Comparison of ENCODE assay signal across 12 mouse cellular contexts in the genomic region with DNA sequence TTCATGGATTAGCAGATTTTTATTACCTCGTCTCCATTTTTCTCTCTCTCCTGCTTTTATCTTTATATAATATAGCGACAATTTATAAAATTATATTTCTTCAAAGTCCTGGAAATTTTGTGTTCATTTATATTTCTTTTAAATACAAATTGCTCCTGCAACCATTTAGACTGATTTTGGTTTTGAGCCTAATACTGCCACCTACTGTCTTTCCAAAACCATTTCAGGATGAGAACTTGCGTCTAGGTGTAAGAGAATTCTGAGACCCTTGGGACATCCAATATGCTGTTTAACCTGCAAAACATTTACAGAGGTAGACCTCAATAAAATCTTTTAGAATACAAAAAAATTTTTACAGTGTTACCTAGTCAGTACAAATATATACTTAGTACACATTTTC.
A peak's percentile ranks its signal among the peaks of the same experiment; 100 is the strongest.
DNase-seq lines count a peak whose midpoint lies in the region; ATAC-seq and TF ChIP-seq lines count a peak whose summit lies in the region.
"Had no signal": no experiment of that assay in that cellular context is flagged by ENCODE, and none has a peak within 500 bp of the region (broad histone marks: within the 10 kb centered on the region; RNA-seq: fewer than 3 reads in every experiment).

No protein-coding gene starts in this region.

- no peaks in the 10 kb centered on the region for H3K36me3 ChIP-seq in kidney, postnatal 0 days (ENCODE audit: insufficient read depth, low read length)
- H3K36me3 ChIP-seq in kidney, embryonic 16.5 days (ENCODE audit: insufficient read depth, low read length), result no peaks in the 10 kb centered on the region
- H3K36me3 ChIP-seq: liver, embryonic 13.5 days had no signal

- H3K4me2 ChIP-seq in kidney, postnatal 0 days (ENCODE audit: low read length), result no peak overlapping the region
- no peak overlapping the region for H3K4me2 ChIP-seq in kidney, embryonic 16.5 days (replicated peaks; ENCODE audit: low read depth, low read length)
- H3K4me2 ChIP-seq: liver, embryonic 13.5 days had no signal

- H3K27me3 ChIP-seq in kidney, postnatal 0 days (ENCODE audit: insufficient read depth, low read length), result no peaks in the 10 kb centered on the region
- H3K27me3 ChIP-seq in kidney, embryonic 16.5 days (ENCODE audit: insufficient read depth, low read length), result no peaks in the 10 kb centered on the region
- H3K27me3 ChIP-seq: liver, embryonic 13.5 days had no signal

- 42% methylated on average over 3 of the region's 3 CpGs for WGBS in kidney, postnatal 0 days
- 38% methylated on average over 3 of the region's 3 CpGs for WGBS in kidney, embryonic 16.5 days

- H3K27ac ChIP-seq in kidney, postnatal 0 days, result no peak overlapping the region
- no peak overlapping the region for H3K27ac ChIP-seq in kidney, embryonic 16.5 days (ENCODE audit: low read length)
- H3K27ac ChIP-seq: liver, embryonic 13.5 days had no signal

- DNase-seq in embryo, embryonic 10 days (ENCODE audit: low spot score), result peak; percentile 16
- no peak for DNase-seq in embryo, embryonic 9.5 days (ENCODE audit: extremely low spot score)
- DNase-seq in kidney, postnatal 0 days (ENCODE audit: low spot score), result peak; percentile 19
- DNase-seq in A20 (ENCODE audit: low read depth, low spot score), result peak; percentile 3
- DNase-seq in embryo, embryonic 11 days, result peak; percentile 3
- DNase-seq in adrenal gland, adult 18-20 months (ENCODE audit: low spot score in 2 of 2), result no peak
- DNase-seq in urinary bladder, adult 2 months (ENCODE audit: low spot score), result no peak
- DNase-seq: cerebellum, adult 9-11 months; kidney, postnatal 25 days; liver, embryonic 13.5 days; thymus, adult 18-20 months had no signal

- H3K4me3 ChIP-seq in kidney, postnatal 0 days (replicated peaks; ENCODE audit: low read depth, low read length), result no peak overlapping the region
- no peak overlapping the region for H3K4me3 ChIP-seq in kidney, embryonic 16.5 days (ENCODE audit: low read length)
- H3K4me3 ChIP-seq: liver, embryonic 13.5 days had no signal

- peak; percentile 41; the same call in 1 of the 2 replicates for TF ChIP-seq CTCF in kidney, postnatal 0 days (IDR thresholded peaks at IDR 0.05; ENCODE audit: low read depth)

- no peaks in the 10 kb centered on the region for H3K9me3 ChIP-seq in kidney, postnatal 0 days (replicated peaks; ENCODE audit: low read length)
- H3K9me3 ChIP-seq in kidney, embryonic 16.5 days (ENCODE audit: low read length), result no peaks in the 10 kb centered on the region
- H3K9me3 ChIP-seq: liver, embryonic 13.5 days had no signal

- ATAC-seq in kidney, postnatal 0 days (replicated peaks; ENCODE audit: low FRiP score, low read depth), result no peak
- no peak for ATAC-seq in kidney, embryonic 16.5 days (ENCODE audit: low FRiP score, low TSS enrichment)

- no peaks in the 10 kb centered on the region for H3K4me1 ChIP-seq in kidney, postnatal 0 days (replicated peaks; ENCODE audit: insufficient read depth, low read length)
- H3K4me1 ChIP-seq in kidney, embryonic 16.5 days (ENCODE audit: insufficient read depth, low read length), result no peaks in the 10 kb centered on the region
- H3K4me1 ChIP-seq: liver, embryonic 13.5 days had no signal

- no peak overlapping the region for H3K9ac ChIP-seq in kidney, postnatal 0 days (ENCODE audit: low read depth, low read length)
- no peak overlapping the region for H3K9ac ChIP-seq in kidney, embryonic 16.5 days (replicated peaks; ENCODE audit: low read length)
- H3K9ac ChIP-seq: liver, embryonic 13.5 days had no signal

Comparison
In these comparisons a context has a peak if more than half of its experiments do, and no peak if none do; other contexts are left out.
1. DNase-seq: peak in embryo, embryonic 10 days (single experiment), kidney, postnatal 0 days (single experiment), A20 (single experiment) and embryo, embryonic 11 days (single experiment); none in embryo, embryonic 9.5 days (single experiment), adrenal gland, adult 18-20 months (0 of 2) and urinary bladder, adult 2 months (single experiment).